Mouse (Mus musculus) heart, embryonic 14.5 days (tissue): ENCODE results near the gene Ifi27l2a. TPM values are rescaled to one million over a fixed set of nuclear protein-coding genes. Genes with fewer than 3 reads are reported as not detected.

Source experiments
- ATAC-seq: fragments of 200-750 bp; cut with Nextera tagmentation; 2 replicates; pipeline ENCODE4 v1.8.0; 2017; ENCODE audit warnings: low read depth, moderate TSS enrichment; ENCODE audit not compliant: insufficient number of reproducible peaks, insufficient read depth, low FRiP score
- H3K27ac ChIP-seq, 2 experiments: fragments of 200-500 bp in 1 of 2; fragments of 300-500 bp in 1 of 2; sonication (generic) in 1 of 2; replicated peaks in 1 of 2; 2 replicates each; pipeline ENCODE4 v1.5.1; 2012 to 2014; ENCODE audit warnings: low read depth in 2 of 2, low read length in 2 of 2, control low read depth in 1 of 2, mild to moderate bottlenecking in 1 of 2, mixed read lengths in 1 of 2; ENCODE audit not compliant: control insufficient read depth in 1 of 2, insufficient read depth in 1 of 2
- H3K27me3 ChIP-seq: fragments of 300-500 bp; sonication (generic); 2 replicates; pipeline ENCODE4 v1.6.1; 2014; ENCODE audit warnings: mild to moderate bottlenecking, low read length, control low read depth; ENCODE audit not compliant: control insufficient read depth, insufficient read depth
- H3K36me3 ChIP-seq: fragments of 300-500 bp; sonication (generic); 2 replicates; pipeline ENCODE4 v1.6.1; 2014; ENCODE audit warnings: mild to moderate bottlenecking, control low read depth, low read length, mixed read lengths; ENCODE audit not compliant: control insufficient read depth, insufficient read depth
- H3K4me1 ChIP-seq, 2 experiments: fragments of 200-500 bp in 1 of 2; fragments of 300-500 bp in 1 of 2; sonication (generic) in 1 of 2; 2 replicates each; pipeline ENCODE4 v1.6.1; 2012 to 2014; ENCODE audit warnings: low read length in 2 of 2, control low read depth in 1 of 2, mixed read lengths in 1 of 2; ENCODE audit not compliant: control insufficient read depth in 2 of 2, insufficient read depth in 2 of 2
- H3K4me2 ChIP-seq: fragments of 300-500 bp; sonication (generic); 2 replicates; pipeline ENCODE4 v1.6.1; 2014; ENCODE audit warnings: mild to moderate bottlenecking, low read length
- H3K4me3 ChIP-seq, 2 experiments: fragments of 200-500 bp in 1 of 2; fragments of 300-500 bp in 1 of 2; sonication (generic) in 1 of 2; 2 replicates each; pipeline ENCODE4 v1.5.1; 2012 to 2014; ENCODE audit warnings: low read length in 2 of 2, mild to moderate bottlenecking in 2 of 2, control low read depth in 1 of 2, low read depth in 1 of 2, moderate library complexity in 1 of 2; ENCODE audit not compliant: control insufficient read depth in 1 of 2, insufficient read depth in 1 of 2
- H3K9ac ChIP-seq: fragments of 300-500 bp; sonication (generic); 2 replicates; pipeline ENCODE4 v1.6.1; 2014; ENCODE audit warnings: mild to moderate bottlenecking, low read length
- H3K9me3 ChIP-seq: fragments of 300-500 bp; sonication (generic); 2 replicates; pipeline ENCODE4 v1.6.1; 2016; ENCODE audit warnings: low read length, control low read depth; ENCODE audit not compliant: control insufficient read depth
- WGBS: fragments of 180-500 bp; shearing (Covaris S2); extraction: QIAGEN DNeasy Blood & Tissue Kit; methylation state at CpG from one replicate; pipeline ENCODE4 v1.1.7; 2014; 5-methylcytosine and 5-hydroxymethylcytosine counted together
- polyA plus RNA-seq: library from polyadenylated mRNA; unstranded; fragments of >200 nt; fragmentation: Nextera tagmentation; extraction: Ambion mirVana; gene quantifications from 2 replicates; pipeline ENCODE4 v1.2.1, GENCODE M21; 2014

Ifi27l2a gene
- polyA plus RNA-seq, 1 experiment from 2014 or later = 17.6 TPM

GRCm38 (mm10) chr12:103393528-103393927 lies 50.0 kb downstream of the Ifi27l2a start:
- peaks cover 36 to 62% of the 10 kb centered on the region in 2 experiments for H3K4me1 ChIP-seq
- H3K4me3 ChIP-seq = no peak overlapping the region
- no peaks in the 10 kb centered on the region for H3K9me3 ChIP-seq
- H3K9ac ChIP-seq = no peak overlapping the region
- H3K36me3 ChIP-seq = no peaks in the 10 kb centered on the region
- no peak overlapping the region for H3K4me2 ChIP-seq
- ATAC-seq = no peak
- no peak overlapping the region for H3K27ac ChIP-seq
- H3K27me3 ChIP-seq = no peaks in the 10 kb centered on the region
- 34% methylated on average over 6 of the region's 6 CpGs for WGBS

Other genes with a start within 250 kb of the Ifi27l2a start
- gene Prima1, start 201.5 kb downstream of the Ifi27l2a start, polyA plus RNA-seq = 0.53 TPM in 1 of 2 replicates, not detected in the other
- gene Fam181a, start 132.7 kb downstream of the Ifi27l2a start, polyA plus RNA-seq = 0.19 TPM in 1 of 2 replicates, not detected in the other
- gene Asb2, start 87.7 kb downstream of the Ifi27l2a start, polyA plus RNA-seq = 235 and 254 TPM in 2 replicates
- gene Otub2, start 55.0 kb downstream of the Ifi27l2a start, polyA plus RNA-seq = 13.8 and 14.8 TPM in 2 replicates
- gene 9330161L09Rik, start 35.9 kb downstream of the Ifi27l2a start, polyA plus RNA-seq = 0.68 and 1.0 TPM in 2 replicates
- 55.5 and 62.9 TPM in 2 replicates for gene Ddx24, start 17.9 kb downstream of the Ifi27l2a start, polyA plus RNA-seq
- 34.7 and 38.4 TPM in 2 replicates for gene Ifi27, start 9.5 kb downstream of the Ifi27l2a start, polyA plus RNA-seq
- 0.68 TPM in 1 of 2 replicates, not detected in the other for gene Ifi27l2b, start 13.5 kb upstream of the Ifi27l2a start, polyA plus RNA-seq
- 0.19 and 0.26 TPM in 2 replicates for gene Ppp4r4, start 88.6 kb upstream of the Ifi27l2a start, polyA plus RNA-seq
- gene Serpina10, start 187.8 kb upstream of the Ifi27l2a start, polyA plus RNA-seq = not detected in 2 replicates
- gene Serpina6, start 213.5 kb upstream of the Ifi27l2a start, polyA plus RNA-seq = 0.22 and 0.44 TPM in 2 replicates
- gene Serpina16, start 232.5 kb upstream of the Ifi27l2a start, polyA plus RNA-seq = not detected in 2 replicates